Mouse (Mus musculus) forelimb bud, embryonic 11.5 days (tissue): ENCODE results near the gene Hinfp.
A peak's percentile ranks its signal among the peaks of the same experiment; 100 is the strongest.
"Not testable (repeated sequence)": the region's sequence is repeated elsewhere in the genome, so short reads cannot be mapped to it uniquely, and the experiment has no call there.

Source experiments
- DNase-seq: peaks from one replicate; pipeline ENCODE4 v3.0.0-alpha.2; 2012; ENCODE audit warnings: low read depth, low spot score

Hinfp gene

DNA sequence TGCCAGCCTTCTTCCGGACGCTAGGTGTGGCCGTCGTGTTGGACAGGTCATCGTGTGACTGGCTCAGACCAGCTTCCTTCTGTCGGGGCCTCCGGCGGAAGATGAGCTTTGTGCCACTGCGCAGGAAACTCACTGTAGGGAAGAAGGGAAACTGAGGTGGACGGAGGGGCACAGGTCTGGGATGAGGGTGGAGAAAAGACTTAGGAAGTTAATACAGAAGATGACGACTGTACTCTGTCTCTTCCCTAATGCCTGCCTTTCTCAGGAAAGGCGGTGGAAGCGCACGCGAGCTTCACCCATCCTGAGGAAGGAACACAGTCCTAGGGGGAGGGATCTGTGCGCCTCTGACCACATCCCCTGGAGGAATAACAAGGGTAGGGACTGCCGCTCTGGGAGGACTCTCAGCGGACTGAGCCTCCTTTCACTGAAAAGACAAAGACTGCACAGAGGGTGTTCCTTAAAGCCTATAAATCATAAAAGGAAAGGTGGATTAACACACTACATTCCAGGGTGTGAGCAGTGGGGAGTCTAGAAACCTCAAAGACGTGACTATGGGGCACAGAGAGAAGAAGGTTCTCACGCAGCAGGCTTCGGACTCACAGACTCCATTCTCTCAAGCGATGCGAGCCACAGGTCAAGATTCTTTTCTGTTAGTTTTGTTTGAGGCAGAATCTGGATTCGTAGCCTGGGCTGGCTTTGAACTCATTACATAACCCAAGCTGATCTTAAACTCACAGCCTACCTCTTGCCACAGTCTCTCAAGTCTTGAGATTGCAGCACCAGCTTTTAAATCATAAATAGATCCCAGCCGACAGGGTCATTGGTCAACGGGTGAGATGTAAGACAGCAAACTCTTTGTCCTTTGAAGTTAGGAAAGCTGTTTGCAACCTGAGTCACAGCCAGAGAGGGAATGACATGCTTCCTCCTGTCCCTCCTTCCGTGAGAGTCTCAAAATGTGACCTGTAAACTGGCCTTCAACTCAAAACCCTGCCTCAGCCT is 6.0 kb upstream of the Hinfp start:
- no peak for DNase-seq

DNA sequence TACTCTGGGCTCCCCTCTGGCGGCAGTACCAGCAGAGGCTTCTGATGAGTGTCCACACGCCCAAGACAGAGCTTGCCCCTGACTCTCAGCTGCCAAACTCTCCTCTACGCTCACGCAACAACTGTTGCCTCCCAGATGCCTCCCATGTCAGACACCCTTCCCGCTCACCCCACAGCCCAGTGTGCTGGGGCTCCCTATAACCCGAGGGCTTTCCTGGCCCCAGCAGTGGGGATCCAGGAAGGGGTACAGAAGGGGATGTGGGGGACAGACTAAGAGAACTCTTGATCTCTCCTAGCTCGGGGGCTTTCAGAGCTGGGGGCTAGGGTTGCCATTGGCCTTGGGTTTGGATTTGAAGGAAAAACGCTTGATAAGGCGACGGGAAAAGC is 5.3 kb upstream of the Hinfp start:
- no peak for DNase-seq

DNA sequence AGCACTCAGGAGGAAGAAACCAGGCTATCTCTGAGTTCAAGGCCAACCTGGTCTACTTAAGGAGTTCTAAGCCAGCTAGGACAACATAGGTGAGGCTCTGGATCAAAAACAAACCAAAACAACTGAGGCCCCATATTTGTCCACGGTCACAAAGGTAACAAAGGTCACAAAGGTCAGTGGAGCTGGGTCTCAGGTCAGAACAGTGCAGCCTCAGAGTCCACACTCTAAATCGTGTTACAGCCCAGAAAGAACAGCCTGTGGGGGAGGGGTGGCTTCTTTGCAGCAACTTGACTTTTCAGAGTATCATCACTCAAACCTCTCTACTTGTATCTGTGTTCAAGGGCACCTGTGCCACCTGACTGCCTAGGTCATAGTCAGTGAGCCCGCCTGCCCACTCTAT is 4.3 kb upstream of the Hinfp start:
- DNase-seq = no peak

DNA sequence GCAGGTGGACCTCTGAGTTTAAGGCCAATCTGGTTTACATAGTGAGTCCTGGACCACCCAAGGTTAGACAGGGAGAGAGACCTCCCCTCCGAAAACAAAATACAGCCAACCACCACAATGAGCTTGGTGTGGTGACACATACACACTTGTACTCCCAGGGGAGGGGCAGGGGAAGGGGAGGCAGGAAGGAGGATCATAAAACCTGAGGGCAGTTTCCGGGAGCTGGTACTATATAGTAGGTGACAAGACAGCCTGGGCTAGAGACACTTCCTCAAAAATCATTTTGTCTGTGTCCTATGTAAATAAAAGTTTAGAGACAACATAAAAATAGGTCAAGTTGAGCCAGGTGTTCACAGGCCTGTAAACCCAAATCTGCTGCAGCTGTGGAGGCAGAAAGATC is 1.8 kb upstream of the Hinfp start:
- DNase-seq = no peak

DNA sequence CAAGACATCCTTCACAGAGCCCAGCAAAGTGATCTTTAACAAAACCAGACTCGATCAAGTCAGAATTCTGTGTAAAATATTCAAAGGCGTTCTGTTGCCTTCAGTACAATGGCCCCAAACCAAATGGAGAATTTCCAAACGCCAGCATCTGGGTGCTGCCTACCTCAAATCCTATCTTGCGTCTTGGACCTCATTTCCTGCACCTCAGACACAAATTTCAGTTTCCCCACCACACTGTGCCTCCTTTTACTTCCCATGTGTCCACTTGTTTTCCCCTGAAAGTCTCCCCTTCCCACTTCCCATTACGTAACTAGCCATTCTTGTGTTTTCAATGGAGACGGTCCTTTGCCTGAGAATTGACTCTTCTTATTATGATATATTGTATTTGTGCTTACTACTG is 1.1 kb upstream of the Hinfp start:
- DNase-seq = no peak

DNA sequence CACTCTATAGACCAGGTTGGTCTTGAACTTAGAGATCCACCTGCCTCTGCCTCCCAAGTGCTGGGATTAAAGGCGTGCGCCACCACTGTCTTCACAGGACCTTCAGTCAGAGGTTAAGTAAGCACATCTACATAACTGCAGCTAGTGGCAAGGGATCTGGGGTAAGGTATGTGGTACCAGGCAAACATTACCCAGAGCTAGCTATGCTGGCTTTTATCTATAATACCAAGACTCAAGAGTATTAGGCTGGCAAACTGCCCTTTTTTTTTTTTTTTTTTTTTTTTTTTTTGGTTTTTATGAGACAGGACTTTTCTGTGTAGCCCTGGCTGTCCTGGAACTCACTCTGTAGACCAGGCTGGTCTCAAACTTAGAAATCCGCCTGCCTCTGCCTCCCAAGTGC is 5.5 kb downstream of the Hinfp start:
- not testable (repeated sequence) for DNase-seq

DNA sequence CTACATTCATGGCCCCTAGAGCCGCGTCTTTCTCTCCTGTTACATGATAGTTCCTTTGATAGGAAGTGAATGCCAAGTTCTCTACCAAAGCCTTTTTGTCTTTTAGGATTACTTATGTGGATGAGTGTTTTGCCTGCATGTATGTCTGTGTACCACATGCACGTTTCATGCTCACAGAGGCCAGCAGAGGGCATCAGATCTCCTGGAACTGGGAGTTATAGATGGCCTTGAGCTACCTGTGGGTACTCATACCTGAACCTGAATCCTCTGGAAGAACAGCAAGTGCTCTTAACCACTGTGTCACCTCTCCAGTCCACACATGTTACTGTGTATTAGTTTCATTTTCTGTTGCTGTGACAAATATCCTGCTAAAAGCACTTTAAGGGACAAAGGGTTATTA is 13.0 kb downstream of the Hinfp start:
- DNase-seq = no peak

DNA sequence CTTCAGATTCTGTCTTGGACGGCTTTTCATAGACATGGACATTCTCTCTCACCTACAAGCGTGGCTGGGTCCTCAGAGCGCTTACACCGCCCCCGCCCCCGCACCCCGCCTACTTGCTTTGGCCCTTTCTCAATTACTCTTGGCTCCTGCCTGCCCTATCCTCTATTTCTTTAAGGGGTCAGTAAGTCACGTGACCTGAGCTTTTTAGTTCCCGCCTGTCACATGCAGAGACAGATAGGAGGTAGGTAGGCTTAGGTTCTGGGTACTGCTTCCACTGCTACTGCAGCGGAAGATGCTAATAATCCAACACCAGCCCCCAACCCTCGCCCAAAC is 16.5 kb downstream of the Hinfp start:
- DNase-seq = no peak

DNA sequence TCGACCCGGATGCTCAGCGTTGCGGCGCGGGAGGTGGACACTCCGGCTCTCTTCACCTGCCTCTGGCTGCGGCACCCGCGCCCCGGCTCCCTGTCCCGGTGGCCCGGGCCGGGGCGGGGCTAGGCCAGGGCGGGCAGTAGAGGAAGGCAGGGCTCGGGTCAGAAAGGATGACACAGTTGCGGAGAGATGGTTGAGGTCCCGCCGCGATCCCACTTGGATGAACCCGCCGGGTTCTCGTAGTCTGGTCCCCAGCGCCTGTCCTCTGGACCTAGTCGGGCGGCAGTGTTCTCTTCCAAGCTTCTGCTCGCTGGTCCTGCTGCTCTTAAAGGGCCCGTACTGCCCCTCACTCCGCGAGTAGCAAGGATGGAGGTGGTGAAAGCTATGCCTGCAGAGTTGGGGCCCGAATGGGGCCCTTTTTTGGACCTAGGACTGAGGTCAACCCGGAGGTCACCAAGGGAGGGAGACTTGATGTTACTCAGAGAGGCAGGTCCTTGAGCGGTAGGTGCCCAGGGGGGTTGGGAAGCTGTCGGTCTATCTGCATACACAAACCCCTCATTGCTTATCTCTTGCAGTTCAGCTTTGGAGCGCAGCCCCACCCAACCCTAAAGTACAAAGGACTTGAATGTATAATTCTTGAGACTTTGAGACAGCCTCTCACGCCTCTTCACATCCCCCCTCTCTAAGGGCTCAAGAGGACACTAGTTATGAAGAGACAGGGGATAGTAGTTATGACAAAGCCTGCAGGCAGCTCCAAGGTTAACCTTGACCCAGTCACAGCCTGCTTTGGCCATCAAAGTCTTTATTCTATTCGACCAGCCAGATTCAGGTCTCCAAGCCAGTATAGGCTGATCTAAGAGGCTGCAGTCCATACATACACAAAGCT is 17.2 kb downstream of the Hinfp start, which contains the start of gene Abcg4:
Gene Abcg4, minus strand, starts transcription at position 540 of the 883 bp plus-strand sequence.
- no peak for DNase-seq

DNA sequence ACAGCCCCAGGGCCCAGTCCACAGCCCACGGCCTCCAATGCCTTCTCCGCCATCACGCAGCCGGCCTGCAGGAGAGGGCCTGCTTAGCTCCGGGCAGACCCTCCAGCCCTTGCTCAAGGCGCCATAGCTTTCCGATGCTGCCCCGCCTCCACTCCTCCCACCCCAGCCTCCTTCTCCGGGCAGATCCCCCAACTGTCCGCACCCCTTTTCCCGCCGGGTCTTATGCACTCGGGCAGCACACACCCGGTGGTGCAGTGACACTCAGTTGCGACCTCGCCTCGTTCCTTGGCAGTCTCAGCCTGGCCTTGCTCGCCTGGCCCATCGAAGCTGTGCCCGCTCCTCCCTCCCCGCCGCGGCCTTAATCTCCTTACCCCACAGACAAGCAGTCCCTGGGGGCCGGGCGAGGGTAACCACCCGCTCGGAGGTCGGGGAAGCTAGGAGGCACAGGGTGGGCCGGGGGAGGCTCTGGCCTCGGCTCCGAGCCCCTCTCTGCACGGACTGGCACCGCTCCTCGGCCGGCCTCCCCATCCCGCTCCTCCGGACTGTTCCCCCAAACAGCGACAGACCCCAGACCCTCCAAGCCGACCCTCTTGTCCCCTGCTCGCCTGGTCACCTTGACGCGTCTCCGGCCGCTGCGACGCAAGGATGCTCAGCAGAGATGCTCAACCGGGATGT is 17.9 kb downstream of the Hinfp start:
- DNase-seq = no peak

DNA sequence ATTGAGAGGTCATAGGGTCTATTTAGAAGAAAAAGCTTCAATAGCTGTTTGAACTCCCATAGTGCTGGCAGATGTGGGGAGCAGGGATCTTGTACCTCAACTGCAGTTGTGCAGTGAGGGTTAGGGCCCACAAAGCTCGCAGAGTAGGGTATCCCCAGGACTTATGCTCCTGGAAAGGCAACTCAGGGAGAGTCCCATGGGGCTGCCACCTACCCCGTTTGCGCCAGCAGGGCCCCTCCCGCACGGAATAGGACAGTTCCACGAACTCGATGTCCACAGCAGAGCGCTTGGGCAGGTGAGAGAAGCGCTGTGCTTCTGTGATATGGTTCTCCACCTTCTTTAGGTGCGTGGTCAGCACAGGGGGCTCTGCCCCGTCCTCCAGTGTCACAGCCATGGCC is 18.5 kb downstream of the Hinfp start:
- DNase-seq = no peak

DNA sequence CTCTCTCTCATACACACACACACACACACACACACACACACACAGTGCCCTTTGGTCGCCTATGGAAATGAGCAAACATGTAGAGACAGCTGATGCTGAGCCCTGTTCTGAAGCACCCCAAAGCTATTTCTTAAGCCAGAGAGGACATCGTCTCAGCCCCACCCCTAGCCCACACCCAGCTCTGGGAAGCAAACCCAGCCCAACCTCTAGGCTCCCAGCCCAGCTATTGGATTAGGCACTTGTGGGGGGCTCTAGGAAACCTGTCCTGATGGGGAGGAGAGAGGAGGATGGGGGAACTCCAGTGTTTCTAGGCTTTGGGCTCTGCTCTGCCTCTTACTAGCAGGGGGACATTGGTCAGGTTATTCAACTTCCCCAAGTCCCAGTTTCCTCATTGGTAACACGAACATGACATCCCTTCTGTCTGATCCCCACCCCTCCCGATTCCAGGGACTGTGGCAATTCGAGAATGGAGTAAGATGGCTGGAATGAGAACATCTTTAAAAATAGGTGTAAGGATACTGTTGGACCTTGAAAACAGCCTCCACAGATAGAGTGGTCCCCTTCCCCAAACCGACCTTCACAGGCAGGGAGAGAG is 19.1 kb downstream of the Hinfp start:
- no peak for DNase-seq

DNA sequence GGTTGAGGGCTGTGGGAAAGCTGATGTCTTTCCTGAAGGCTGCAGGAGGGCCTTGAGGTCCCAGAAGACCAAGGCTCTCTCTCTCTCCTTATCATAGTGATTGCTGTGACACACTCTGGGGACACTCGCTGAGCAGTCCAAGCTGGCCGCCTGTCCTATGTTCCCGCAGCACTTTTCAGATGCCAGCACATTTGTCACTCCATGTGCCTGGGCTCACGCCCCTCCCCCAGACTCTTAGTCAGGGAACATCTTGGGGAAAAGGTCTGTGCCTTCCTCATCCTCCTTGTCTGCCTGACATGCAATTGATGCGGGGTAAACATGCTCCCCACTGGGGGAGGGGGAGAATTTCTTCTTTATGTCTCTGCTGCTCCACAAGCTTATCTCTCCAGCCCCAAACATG is 22.3 kb downstream of the Hinfp start:
- DNase-seq = no peak

DNA sequence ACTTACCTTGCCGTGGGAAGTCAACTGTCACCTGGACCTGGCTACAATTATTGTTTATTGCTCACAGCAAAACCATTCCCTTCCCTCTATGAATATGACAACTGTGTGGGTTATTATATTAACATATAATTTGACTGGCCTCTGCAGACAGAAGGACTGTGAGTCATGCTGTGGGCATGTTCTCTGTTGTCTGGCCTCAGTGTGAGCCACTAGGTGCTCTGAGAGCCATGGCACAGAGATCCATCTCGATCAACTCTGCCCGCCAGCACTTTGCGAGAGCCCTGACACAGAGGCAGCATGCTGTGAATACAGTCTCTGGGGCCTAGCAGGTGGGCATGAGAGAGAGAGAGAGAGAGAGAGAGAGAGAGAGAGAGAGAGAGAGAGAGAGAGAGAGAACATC is 35.5 kb downstream of the Hinfp start:
- no peak for DNase-seq

DNA sequence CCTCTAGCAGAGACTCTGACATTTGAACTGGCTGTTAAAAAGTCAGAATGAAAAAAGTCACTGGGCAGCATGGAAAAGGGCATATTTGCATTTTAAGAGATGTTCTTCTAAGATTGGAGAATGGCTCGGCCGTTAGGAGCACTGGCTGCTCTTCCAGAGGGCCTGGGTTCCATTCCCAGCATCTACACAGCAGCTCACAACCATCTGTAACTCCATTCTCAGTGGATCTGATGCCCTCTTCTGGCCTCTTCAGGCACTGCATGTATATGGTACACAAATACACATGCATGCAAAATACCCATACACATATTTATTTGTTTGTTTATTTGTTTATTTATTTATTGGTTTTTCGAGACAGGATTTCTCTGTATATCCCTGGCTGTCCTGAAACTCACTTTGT is 36.4 kb downstream of the Hinfp start:
- no peak for DNase-seq

DNA sequence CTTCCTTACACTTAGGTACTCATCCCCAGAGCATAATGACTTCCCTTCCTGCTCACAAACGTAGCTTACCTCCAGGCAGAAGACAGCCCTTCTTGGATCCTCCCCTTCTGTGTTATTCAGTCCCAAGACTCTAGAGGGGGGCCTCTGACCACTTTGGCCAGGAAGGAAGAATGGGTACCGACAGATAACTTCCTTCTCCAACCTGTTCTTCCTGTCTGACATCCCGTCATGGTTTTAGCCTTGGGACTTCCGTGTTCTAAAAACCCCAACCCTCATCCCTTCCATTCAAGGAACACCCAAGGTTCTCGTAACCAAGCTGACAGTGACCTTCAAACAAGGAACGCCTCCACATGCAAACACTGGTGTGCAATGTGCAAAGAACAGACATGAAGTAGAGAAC is 37.0 kb downstream of the Hinfp start, which contains the start of gene Nlrx1:
Gene Nlrx1, minus strand, starts transcription at position 168 of the 400 bp plus-strand sequence.
- no peak for DNase-seq

DNA sequence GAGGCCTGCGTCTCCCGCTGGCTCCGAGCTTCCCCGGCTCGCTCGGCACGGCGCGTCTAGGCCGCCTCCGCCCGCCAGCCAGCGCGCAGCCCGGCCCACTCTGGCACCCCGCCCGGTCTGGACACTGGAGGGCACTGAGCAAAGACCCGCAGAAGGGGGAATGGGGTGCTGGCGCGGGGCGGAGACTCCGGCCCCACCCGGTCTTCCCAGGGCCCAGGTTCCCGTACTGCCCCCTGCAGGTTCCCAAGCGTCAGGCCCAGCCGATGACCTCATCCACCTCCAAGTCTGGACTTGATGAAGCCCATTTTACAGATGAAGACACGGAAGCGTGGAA is 37.5 kb downstream of the Hinfp start:
- DNase-seq = peak; percentile 72

DNA sequence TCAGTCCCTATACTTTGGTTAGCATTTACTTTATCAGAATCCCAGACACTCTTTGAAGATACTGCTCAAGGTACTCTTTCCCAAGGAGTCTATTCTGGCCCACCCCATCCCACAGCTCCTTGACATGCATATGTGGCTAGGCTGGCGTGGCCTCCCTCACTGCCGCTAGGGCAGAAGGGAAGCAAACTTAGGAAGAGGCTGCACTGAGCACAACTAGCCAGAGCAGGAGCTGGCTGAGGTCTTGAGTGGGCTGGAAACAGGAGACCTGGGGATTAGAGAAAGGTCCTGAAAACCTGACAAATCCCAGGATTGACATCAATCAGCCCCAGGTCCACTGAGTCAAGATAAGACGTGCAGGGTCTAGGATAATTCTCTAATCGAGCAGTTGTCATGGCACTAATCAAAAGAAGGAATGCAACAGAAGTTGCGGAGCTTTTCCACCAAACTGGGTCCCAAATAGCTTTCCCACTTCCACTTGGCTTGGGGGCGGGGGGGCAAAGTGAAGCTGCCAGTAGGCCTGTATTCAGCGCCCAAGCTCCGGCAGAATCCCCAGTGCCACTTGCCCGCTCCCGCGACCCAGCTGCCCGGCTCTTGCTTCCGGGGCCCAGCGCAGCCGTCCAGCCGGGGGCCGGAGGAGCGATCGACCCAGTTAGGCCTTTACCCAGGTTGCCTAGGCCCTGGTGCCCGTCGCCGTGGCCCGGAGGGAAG is 38.0 kb downstream of the Hinfp start:
- no peak for DNase-seq

DNA sequence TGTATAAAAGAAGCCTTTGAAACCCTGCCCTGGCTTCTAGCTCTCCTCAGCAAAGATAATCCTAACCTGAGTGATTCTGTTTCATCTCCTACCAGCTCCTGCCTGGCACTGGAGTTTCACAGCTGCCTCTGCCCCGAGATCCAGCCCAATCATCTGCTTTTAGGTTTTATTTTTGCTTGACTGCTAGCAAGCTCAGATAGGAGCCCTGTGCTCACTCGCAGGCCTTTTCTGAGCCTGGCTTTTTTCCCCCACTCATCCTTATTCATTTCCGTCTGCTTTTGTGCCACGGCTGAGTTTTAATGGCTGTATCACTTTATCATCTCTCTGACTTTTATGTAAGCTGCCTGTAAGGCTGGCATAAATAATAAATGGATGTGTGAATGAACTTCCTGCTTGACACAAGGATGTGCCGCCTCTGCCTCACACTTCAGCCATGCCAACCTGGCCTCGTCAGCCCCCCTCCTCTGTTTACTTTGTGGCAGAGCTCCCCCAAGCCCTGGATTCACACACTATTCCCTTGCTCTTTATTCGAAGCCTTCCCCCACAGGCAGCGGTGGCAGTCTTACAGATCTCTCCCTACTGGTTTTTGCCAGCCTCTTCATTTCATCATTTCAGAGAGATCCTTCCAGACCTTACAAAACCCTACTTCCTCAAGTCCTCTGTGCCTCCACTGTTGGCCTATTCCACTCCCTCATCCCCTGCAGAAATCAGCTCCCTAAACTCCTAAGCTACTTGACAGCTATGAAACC is 38.8 kb downstream of the Hinfp start:
- DNase-seq = no peak

DNA sequence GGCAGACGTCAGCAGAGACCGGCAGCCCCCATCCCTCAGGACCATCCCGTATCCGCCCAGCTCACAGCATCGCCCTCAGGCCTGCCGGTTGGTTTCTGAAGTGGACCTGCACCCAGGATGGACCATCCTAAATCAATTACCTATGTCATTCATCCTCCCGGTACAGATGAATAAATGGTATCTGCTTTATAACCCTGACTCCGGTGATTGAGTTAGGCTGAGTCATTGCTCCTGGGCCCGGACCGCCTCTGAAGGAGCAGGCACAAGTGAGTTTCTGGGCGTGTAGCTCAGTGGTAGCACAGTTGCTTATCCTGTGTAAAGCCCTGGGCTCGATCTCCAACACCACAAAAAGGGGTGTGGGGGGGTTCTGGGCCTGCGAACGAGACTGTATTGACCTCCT is 44.1 kb downstream of the Hinfp start:
- DNase-seq = no peak
